Comparison of ENCODE assay signal across 10 mouse cellular contexts in genomic region chr13:78175821-78176380, GRCm38 (mm10). TPM values are rescaled to one million over a fixed set of nuclear protein-coding genes. Genes with fewer than 3 reads are reported as not detected.
DNase-seq lines count a peak whose midpoint lies in the region; ATAC-seq and TF ChIP-seq lines count a peak whose summit lies in the region.
"Had no signal": no experiment of that assay in that cellular context is flagged by ENCODE, and none has a peak within 500 bp of the region (broad histone marks: within the 10 kb centered on the region; RNA-seq: fewer than 3 reads in every experiment).

No protein-coding gene starts in this region.

- no peaks in the 10 kb centered on the region for H3K4me1 ChIP-seq in hindbrain, postnatal 0 days (ENCODE audit: insufficient read depth, low read length)

- no peak overlapping the region; the same call in 1 of the 2 replicates for H3K27ac ChIP-seq in hindbrain, postnatal 0 days
- H3K27ac ChIP-seq: embryonic facial prominence, embryonic 15.5 days had no signal

- H3K27me3 ChIP-seq in hindbrain, postnatal 0 days (ENCODE audit: insufficient read depth, low read length): peaks cover 25% of the 10 kb centered on the region; the same call in 1 of the 2 replicates

- peak; percentile 21 for DNase-seq in kidney, adult 18-20 months
- no peak for DNase-seq in kidney, adult 11 months
- peak; percentile 49 for DNase-seq in ES-CJ7 (ENCODE audit: low read depth, low spot score)
- DNase-seq in hindbrain, postnatal 0 days (ENCODE audit: low spot score): peak; percentile 83
- no peak for DNase-seq in T-cell, adult 2 months (ENCODE audit: low spot score)
- DNase-seq in gastrocnemius, postnatal 36 days: no peak
- no peak for DNase-seq in frontal cortex, postnatal 10 days (ENCODE audit: low spot score in 2 of 2)

- H3K4me2 ChIP-seq in hindbrain, postnatal 0 days (ENCODE audit: low read depth, low read length): peak overlapping the region; percentile 23; the same call in 1 of the 2 replicates
- H3K4me2 ChIP-seq: embryonic facial prominence, embryonic 15.5 days had no signal

- intact Hi-C loops in gastrocnemius, postnatal 36 days (cut with DNase I): no loop called here

- peak overlapping the region; percentile 16; the same call in 1 of the 2 replicates for H3K4me3 ChIP-seq in hindbrain, postnatal 0 days (ENCODE audit: low read length)
- H3K4me3 ChIP-seq: embryonic facial prominence, embryonic 15.5 days; megakaryocyte, embryonic 14.5 days had no signal

- no peaks in the 10 kb centered on the region for H3K36me3 ChIP-seq in hindbrain, postnatal 0 days (ENCODE audit: insufficient read depth, low read length)
- H3K36me3 ChIP-seq: embryonic facial prominence, embryonic 15.5 days had no signal

- 5% methylated on average over 8 of the region's 8 CpGs for WGBS in hindbrain, postnatal 0 days

- H3K9me3 ChIP-seq in hindbrain, postnatal 0 days (ENCODE audit: low read length): no peaks in the 10 kb centered on the region
- H3K9me3 ChIP-seq: embryonic facial prominence, embryonic 15.5 days had no signal

- no peak overlapping the region for H3K9ac ChIP-seq in hindbrain, postnatal 0 days (replicated peaks; ENCODE audit: low read length)
- H3K9ac ChIP-seq: embryonic facial prominence, embryonic 15.5 days had no signal

- ATAC-seq in common myeloid progenitor, adult 5-6 weeks (replicated peaks; ENCODE audit: low read depth, poor library complexity, severe bottlenecking): peak; percentile 34; the same call in 1 of the 2 replicates
- no peak for ATAC-seq in hindbrain, postnatal 0 days

- peak; percentile 67 for TF ChIP-seq CTCF in hindbrain, postnatal 0 days (IDR thresholded peaks at IDR 0.05; ENCODE audit: low read depth)

RNA-seq across cellular contexts. Expression of gene Nr2f1, which starts 23.7 kb away (rescaled TPM):
- total RNA-seq in common myeloid progenitor, adult 5-6 weeks (2017): not detected in 2 replicates
- total RNA-seq in hindbrain, postnatal 0 days (2014; rRNA removed): 220 and 254 TPM in 2 replicates
- 49.8 and 51.2 TPM in 2 replicates for polyA plus RNA-seq in hindbrain, postnatal 0 days (2015; fragmentation: Nextera tagmentation; extraction: Ambion mirVana)
- under 1 TPM; 0.31 to 0.69 TPM for total RNA-seq in gastrocnemius, postnatal 36 days (2021)

Comparison
In these comparisons a context has a peak if more than half of its experiments do, and no peak if none do; other contexts are left out.
1. DNase-seq: peak in kidney, adult 18-20 months (single experiment), ES-CJ7 (single experiment) and hindbrain, postnatal 0 days (single experiment); none in kidney, adult 11 months (single experiment), T-cell, adult 2 months (single experiment), gastrocnemius, postnatal 36 days (0 of 2) and frontal cortex, postnatal 10 days (0 of 2).
2. RNA of gene Nr2f1, which starts 23.7 kb away (total RNA-seq): 220 to 254 TPM in hindbrain, postnatal 0 days; 0.31 to 0.69 TPM in gastrocnemius, postnatal 36 days and not detected in common myeloid progenitor, adult 5-6 weeks; every median in the first group is over 100 times any median in the second.